Mouse (Mus musculus) heart, embryonic 14.5 days (tissue): ENCODE measurements around the gene Dcaf15. TPM values are rescaled to one million over a fixed set of nuclear protein-coding genes. Genes with fewer than 3 reads are reported as not detected.

Source experiments
- ATAC-seq: fragments of 200-750 bp; cut with Nextera tagmentation; 2 replicates; pipeline ENCODE4 v1.8.0; 2017; ENCODE audit warnings: low read depth, moderate TSS enrichment; ENCODE audit not compliant: insufficient number of reproducible peaks, insufficient read depth, low FRiP score
- H3K27ac ChIP-seq, 2 experiments: fragments of 200-500 bp in 1 of 2; fragments of 300-500 bp in 1 of 2; sonication (generic) in 1 of 2; replicated peaks in 1 of 2; 2 replicates each; pipeline ENCODE4 v1.5.1; 2012 to 2014; ENCODE audit warnings: low read depth in 2 of 2, low read length in 2 of 2, control low read depth in 1 of 2, mild to moderate bottlenecking in 1 of 2, mixed read lengths in 1 of 2; ENCODE audit not compliant: control insufficient read depth in 1 of 2, insufficient read depth in 1 of 2
- H3K27me3 ChIP-seq: fragments of 300-500 bp; sonication (generic); 2 replicates; pipeline ENCODE4 v1.6.1; 2014; ENCODE audit warnings: mild to moderate bottlenecking, low read length, control low read depth; ENCODE audit not compliant: control insufficient read depth, insufficient read depth
- H3K36me3 ChIP-seq: fragments of 300-500 bp; sonication (generic); 2 replicates; pipeline ENCODE4 v1.6.1; 2014; ENCODE audit warnings: mild to moderate bottlenecking, control low read depth, low read length, mixed read lengths; ENCODE audit not compliant: control insufficient read depth, insufficient read depth
- H3K4me1 ChIP-seq, 2 experiments: fragments of 200-500 bp in 1 of 2; fragments of 300-500 bp in 1 of 2; sonication (generic) in 1 of 2; 2 replicates each; pipeline ENCODE4 v1.6.1; 2012 to 2014; ENCODE audit warnings: low read length in 2 of 2, control low read depth in 1 of 2, mixed read lengths in 1 of 2; ENCODE audit not compliant: control insufficient read depth in 2 of 2, insufficient read depth in 2 of 2
- H3K4me2 ChIP-seq: fragments of 300-500 bp; sonication (generic); 2 replicates; pipeline ENCODE4 v1.6.1; 2014; ENCODE audit warnings: mild to moderate bottlenecking, low read length
- H3K4me3 ChIP-seq, 2 experiments: fragments of 200-500 bp in 1 of 2; fragments of 300-500 bp in 1 of 2; sonication (generic) in 1 of 2; 2 replicates each; pipeline ENCODE4 v1.5.1; 2012 to 2014; ENCODE audit warnings: low read length in 2 of 2, mild to moderate bottlenecking in 2 of 2, control low read depth in 1 of 2, low read depth in 1 of 2, moderate library complexity in 1 of 2; ENCODE audit not compliant: control insufficient read depth in 1 of 2, insufficient read depth in 1 of 2
- H3K9ac ChIP-seq: fragments of 300-500 bp; sonication (generic); 2 replicates; pipeline ENCODE4 v1.6.1; 2014; ENCODE audit warnings: mild to moderate bottlenecking, low read length
- H3K9me3 ChIP-seq: fragments of 300-500 bp; sonication (generic); 2 replicates; pipeline ENCODE4 v1.6.1; 2016; ENCODE audit warnings: low read length, control low read depth; ENCODE audit not compliant: control insufficient read depth
- WGBS: fragments of 180-500 bp; shearing (Covaris S2); extraction: QIAGEN DNeasy Blood & Tissue Kit; methylation state at CpG from one replicate; pipeline ENCODE4 v1.1.7; 2014; 5-methylcytosine and 5-hydroxymethylcytosine counted together
- polyA plus RNA-seq: library from polyadenylated mRNA; unstranded; fragments of >200 nt; fragmentation: Nextera tagmentation; extraction: Ambion mirVana; gene quantifications from 2 replicates; pipeline ENCODE4 v1.2.1, GENCODE M21; 2014

The Dcaf15 gene
- 6.3 and 6.4 TPM in 2 replicates for polyA plus RNA-seq

DNA sequence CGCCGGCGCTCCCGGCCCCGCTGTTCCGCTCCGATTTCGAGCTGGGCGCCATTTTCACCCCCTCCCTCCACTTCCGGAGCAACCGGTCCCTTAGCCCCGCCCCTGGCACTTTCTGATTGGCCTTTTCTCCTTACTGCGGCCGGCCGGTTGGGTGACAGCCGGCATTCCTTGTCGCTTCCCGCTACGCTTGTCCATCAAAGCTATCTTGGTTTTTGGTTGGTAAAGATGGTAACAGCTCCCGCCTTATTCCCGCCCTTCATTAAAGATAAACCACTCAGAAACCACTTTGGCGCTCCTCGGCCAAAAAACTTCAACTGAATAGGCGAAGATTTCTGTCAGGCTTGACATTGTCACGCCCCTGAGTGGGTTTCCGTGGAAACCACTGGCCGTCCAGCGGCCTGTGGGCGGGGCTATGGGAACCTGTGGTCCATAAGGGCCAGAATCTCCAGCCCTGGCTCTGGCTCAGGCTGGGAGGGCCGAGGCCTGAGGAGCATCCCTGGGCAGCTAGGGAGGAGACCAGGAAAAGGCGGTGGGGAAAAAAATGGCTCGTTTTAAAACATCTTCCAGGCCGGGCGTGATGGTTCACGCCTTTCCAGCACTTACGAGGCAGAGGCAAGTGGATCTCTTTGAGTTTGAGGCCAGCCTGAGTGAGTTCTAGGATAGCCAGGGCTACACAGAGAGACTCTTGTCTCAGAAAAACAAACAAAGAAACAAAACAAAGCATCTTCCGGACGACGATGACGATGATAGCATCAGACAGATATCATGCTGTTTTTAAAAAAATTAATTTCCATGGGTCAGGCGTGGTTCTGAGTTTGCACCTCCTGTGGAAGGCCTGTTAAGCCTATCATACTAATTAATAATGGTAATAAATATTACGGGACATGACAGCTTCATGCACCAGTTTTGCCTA lies at the start of gene Dcaf15:
Gene Dcaf15 (minus strand): TSS at position 72 of the 913 bp plus-strand sequence.
- H3K4me3 ChIP-seq: peak within 1 kb of the TSS; percentile 52 to 73
- peak within 1 kb of the TSS; percentile 81 for H3K4me2 ChIP-seq
- peak within 1 kb of the TSS; percentile 23 to 83; a peak in 3 of 4 replicates for H3K27ac ChIP-seq
- peak; percentile 96 for ATAC-seq
- H3K36me3 ChIP-seq: peaks cover 22% of the 10 kb centered on the region
- H3K4me1 ChIP-seq: peaks cover 8 to 18% of the 10 kb centered on the region in 2 experiments
- no peaks in the 10 kb centered on the region for H3K27me3 ChIP-seq
- 8% methylated on average over 41 of the region's 42 CpGs for WGBS
- peak within 1 kb of the TSS; percentile 83 for H3K9ac ChIP-seq
- H3K9me3 ChIP-seq: no peaks in the 10 kb centered on the region

DNA sequence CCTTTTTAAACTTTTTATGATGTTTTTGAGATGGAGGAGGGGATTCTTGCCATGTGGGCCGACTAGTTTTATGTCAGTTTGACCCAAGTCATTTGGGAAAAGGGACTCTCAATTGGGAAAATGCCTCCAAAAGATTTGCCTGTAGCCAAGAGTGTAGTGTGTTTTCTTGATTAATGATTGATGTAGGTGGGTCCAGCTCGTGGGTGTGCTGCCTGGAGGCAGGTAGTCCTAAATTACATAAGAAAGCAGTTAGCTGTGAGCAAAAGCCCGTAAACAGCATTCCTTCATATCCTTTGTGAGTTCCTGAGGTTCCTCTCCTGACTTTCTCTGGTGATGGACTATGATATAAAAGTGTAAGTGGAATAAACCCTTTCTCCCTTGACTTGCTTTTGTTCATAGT lies 44.6 kb upstream of the Dcaf15 start:
- no peak overlapping the region for H3K4me3 ChIP-seq
- H3K27ac ChIP-seq: no peak overlapping the region
- no peak overlapping the region for H3K4me2 ChIP-seq
- WGBS: 83% methylated on average over 3 of the region's 3 CpGs
- H3K27me3 ChIP-seq: no peaks in the 10 kb centered on the region
- peaks cover 11% of the 10 kb centered on the region; the same call in 1 of the 2 replicates for H3K36me3 ChIP-seq
- ATAC-seq: no peak
- peaks cover 8 to 14% of the 10 kb centered on the region in 2 experiments; a peak in 3 of 4 replicates for H3K4me1 ChIP-seq
- no peaks in the 10 kb centered on the region for H3K9me3 ChIP-seq
- H3K9ac ChIP-seq: no peak overlapping the region

DNA sequence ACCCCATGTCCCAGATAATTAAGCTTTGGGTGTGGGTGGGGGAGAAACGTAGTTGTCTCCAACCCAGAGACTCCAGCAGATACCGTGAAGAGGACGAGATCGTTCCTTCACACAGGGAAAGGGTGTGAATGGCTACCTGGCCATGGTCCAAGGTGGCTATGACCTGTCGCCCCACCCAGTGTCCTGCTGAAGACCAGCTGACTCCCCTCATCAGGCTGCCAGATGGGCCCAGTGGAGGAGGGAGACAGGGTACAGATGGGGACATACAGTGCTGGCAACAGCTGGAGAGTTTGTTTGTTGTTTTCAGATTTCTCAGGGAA lies 43.9 kb upstream of the Dcaf15 start:
- no peak overlapping the region; the same call in 1 of the 2 replicates for H3K9ac ChIP-seq
- H3K27me3 ChIP-seq: no peaks in the 10 kb centered on the region
- 59% methylated on average over 5 of the region's 5 CpGs for WGBS
- peak overlapping the region; percentile 85 for H3K4me2 ChIP-seq
- H3K27ac ChIP-seq: no peak overlapping the region
- peaks cover 8 to 14% of the 10 kb centered on the region in 2 experiments; a peak in 3 of 4 replicates for H3K4me1 ChIP-seq
- peak overlapping the region in 1 of 2 experiments; percentile 59; a peak in 1 of 4 replicates for H3K4me3 ChIP-seq
- ATAC-seq: no peak
- peaks cover 17% of the 10 kb centered on the region for H3K36me3 ChIP-seq
- H3K9me3 ChIP-seq: no peaks in the 10 kb centered on the region

DNA sequence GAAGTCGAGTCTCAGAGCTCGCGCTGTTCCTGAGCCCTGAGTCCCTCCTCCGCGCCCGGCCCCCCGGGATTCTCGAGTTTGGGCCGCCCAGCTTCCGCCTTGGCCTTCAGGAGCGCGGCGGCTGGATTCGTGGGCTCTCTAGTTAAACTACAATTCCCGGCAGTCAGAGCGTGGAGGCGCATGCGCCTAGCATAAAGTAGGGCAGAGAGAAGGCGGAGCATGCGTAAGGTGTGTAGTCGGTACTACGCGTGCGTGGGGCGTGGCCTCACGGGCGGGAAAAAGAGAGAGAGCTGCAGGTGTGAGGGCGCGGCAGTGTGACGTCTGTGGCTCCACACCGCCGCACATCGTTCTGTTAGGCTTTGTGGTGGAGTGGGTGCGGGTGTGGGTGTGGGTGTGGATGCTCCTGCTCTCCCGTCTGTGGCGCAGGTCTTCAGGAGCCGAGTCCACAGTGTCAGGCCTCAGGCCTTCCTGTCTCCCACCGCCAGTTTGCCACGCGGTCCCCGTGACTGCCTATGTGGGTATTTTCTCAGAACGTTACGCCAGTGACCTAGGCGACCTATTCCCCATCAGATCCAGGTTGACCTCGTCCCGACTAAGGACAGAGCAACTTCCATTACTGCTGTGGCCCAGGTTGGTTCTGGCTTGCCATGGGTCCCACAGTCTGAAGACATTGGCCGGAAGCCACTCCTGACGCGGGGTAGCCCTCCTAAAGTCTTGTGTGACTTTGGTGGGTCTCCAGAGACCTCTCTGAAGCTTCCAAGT lies 43.4 kb upstream of the Dcaf15 start, which contains the start of the genes Cc2d1a and 4930432K21Rik:
Gene Cc2d1a (minus strand): TSS at position 168 of the 762 bp plus-strand sequence.
Gene 4930432K21Rik (plus strand): TSS at position 257 of the 762 bp plus-strand sequence.
- Histone ChIP-seq H3K4me3 (peak within 1 kb of the TSS; percentile 49 to 59), H3K9me3 (no peaks in the 10 kb centered on the region), H3K4me1 (peaks cover 8 to 14% of the 10 kb centered on the region in 2 experiments; a peak in 3 of 4 replicates), H3K4me2 (peak within 1 kb of the TSS; percentile 85), H3K9ac (peak within 1 kb of the TSS; percentile 75), H3K27ac (no peak within 1 kb of the TSS), H3K27me3 (no peaks in the 10 kb centered on the region), H3K36me3 (peaks cover 23% of the 10 kb centered on the region)
- 15% methylated on average over 49 of the region's 49 CpGs for WGBS
- peak; percentile 85 for ATAC-seq

DNA sequence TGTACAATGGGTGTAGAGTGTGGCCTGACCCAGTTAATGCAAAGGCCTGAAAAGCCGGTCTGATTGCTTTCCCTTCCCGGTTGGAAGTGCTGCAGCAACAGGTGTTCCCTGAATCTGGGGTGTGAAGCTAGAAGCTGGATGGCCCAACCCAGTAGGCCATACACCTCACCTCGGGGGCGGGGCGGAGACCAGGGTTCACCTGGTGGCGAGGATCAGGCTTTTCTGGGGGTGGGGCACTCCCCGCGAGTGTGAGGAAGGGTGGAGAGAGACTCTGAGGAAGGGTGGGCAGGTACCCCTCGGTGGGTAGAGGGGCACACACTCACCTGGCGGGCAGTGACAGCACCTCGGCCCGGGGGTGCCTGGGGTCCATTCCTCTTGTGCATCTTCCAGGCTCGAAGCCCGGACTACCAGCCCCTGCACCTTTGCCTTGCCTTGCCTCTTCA lies 42.8 kb upstream of the Dcaf15 start:
- H3K4me2 ChIP-seq: peak overlapping the region; percentile 85
- 7% methylated on average over 14 of the region's 14 CpGs for WGBS
- peak; percentile 36 for ATAC-seq

DNA sequence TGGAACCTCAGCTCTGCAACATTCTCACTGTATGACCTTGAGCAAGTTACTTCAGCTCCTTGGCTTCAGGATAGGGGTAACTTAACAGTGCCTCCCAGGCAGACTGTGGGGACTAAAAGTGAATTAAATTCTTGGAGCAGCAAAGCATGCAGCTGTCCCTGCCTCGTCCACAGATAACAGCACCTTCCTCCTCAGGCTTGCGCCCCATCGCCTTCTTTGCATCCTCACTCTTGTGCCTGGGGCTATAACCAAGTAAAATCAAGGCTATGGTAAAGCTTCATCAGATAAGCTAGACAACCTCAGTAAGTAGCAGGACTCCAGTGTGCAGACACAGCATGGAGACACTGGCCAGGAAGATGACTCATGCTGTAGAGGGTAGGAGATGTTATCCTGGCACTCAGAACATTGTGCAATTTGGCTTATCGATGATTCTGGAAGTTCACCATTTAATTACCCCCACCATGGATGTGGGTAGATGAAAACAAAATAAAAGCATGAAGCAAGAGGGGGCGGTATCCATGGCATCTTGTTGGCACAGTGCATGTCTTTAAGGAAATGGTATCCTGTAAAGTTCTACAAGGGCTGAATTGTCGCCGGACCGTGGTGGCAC lies 40.2 kb upstream of the Dcaf15 start:
- no peak for ATAC-seq
- Histone ChIP-seq H3K4me1 (peaks cover 8 to 14% of the 10 kb centered on the region in 2 experiments; a peak in 3 of 4 replicates), H3K9me3 (no peaks in the 10 kb centered on the region), H3K4me3 (no peak overlapping the region), H3K36me3 (peaks cover 55% of the 10 kb centered on the region), H3K27ac (no peak overlapping the region), H3K27me3 (no peaks in the 10 kb centered on the region), H3K4me2 (no peak overlapping the region), H3K9ac (no peak overlapping the region)
- 89% methylated on average over 8 of the region's 8 CpGs for WGBS

More for the DNA sequence above, 42.8 kb upstream of the Dcaf15 start:
- Histone ChIP-seq H3K4me3 (peak overlapping the region; percentile 49 to 59), H3K9ac (peak overlapping the region; percentile 75), H3K27ac (no peak overlapping the region), H3K9me3 (no peaks in the 10 kb centered on the region), H3K27me3 (no peaks in the 10 kb centered on the region), H3K4me1 (peaks cover 8 to 14% of the 10 kb centered on the region in 2 experiments; a peak in 3 of 4 replicates), H3K36me3 (peaks cover 29% of the 10 kb centered on the region)

DNA sequence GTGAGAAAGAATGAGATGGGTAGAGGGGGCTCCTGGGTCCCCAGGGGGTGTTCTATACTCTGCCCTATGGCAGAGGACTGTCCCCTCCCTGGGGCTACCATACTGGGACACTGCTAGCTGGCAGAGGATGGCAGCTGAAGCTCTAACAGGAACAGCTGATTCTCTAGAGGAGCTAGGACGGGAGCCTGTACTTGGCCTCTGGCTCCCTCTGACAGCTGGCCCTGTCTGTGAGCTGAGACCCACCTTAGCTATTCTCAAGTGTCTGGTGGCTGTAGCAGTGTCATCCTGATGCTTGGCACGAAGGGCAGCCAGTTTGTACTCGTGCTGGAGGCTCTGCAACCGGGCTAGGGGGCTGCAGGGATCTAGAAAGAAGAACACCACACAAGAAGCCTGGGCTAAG lies 36.3 kb upstream of the Dcaf15 start:
- no peak overlapping the region for H3K27ac ChIP-seq
- H3K4me3 ChIP-seq: no peak overlapping the region
- H3K36me3 ChIP-seq: peaks cover 93% of the 10 kb centered on the region
- WGBS: 76% methylated on average over 4 of the region's 4 CpGs
- H3K9ac ChIP-seq: no peak overlapping the region
- H3K27me3 ChIP-seq: no peaks in the 10 kb centered on the region
- no peak for ATAC-seq
- H3K9me3 ChIP-seq: no peaks in the 10 kb centered on the region
- H3K4me2 ChIP-seq: no peak overlapping the region
- 0 out of 4 replicates have a peak, but pooled peaks cover 0 to 2% of the 10 kb centered on the region in 2 experiments for H3K4me1 ChIP-seq
